Mouse (Mus musculus) lung, postnatal 0 days (tissue): ENCODE data around the gene Ttc39a. TPM values are rescaled to one million over a fixed set of nuclear protein-coding genes. Genes with fewer than 3 reads are reported as not detected.

Source experiments
- ATAC-seq: fragments of 200-750 bp; cut with Nextera tagmentation; 2 replicates; pipeline ENCODE4 v1.8.0; 2017; ENCODE audit warnings: moderate library complexity
- DNase-seq: peaks from one replicate; pipeline ENCODE4 v3.0.0-alpha.2; 2016; ENCODE audit warnings: low spot score
- H3K27ac ChIP-seq: fragments of 300-500 bp; sonication (generic); 2 replicates; pipeline ENCODE4 v1.5.1; 2014; ENCODE audit warnings: antibody characterized with exemption, mild to moderate bottlenecking, low read length, mixed read lengths
- H3K27me3 ChIP-seq: fragments of 300-500 bp; sonication (generic); replicated peaks from 2 replicates; pipeline ENCODE4 v1.6.1; 2014; ENCODE audit warnings: low read length, mixed read lengths; ENCODE audit not compliant: insufficient read depth
- H3K36me3 ChIP-seq: fragments of 300-500 bp; sonication (generic); 2 replicates; pipeline ENCODE4 v1.6.1; 2014; ENCODE audit warnings: low read length, mixed read lengths; ENCODE audit not compliant: insufficient read depth
- H3K4me1 ChIP-seq: fragments of 300-500 bp; sonication (generic); 2 replicates; pipeline ENCODE4 v1.6.1; 2014; ENCODE audit warnings: antibody characterized with exemption, low read depth, low read length, mixed read lengths; ENCODE audit not compliant: insufficient read depth
- H3K4me2 ChIP-seq: fragments of 300-500 bp; sonication (generic); replicated peaks from 2 replicates; pipeline ENCODE4 v1.6.1; 2014; ENCODE audit warnings: low read depth, mild to moderate bottlenecking, low read length, moderate library complexity, mixed read lengths
- H3K4me3 ChIP-seq: fragments of 300-500 bp; sonication (generic); 2 replicates; pipeline ENCODE4 v1.5.1; 2014; ENCODE audit warnings: low read depth, low read length
- H3K9ac ChIP-seq: fragments of 300-500 bp; sonication (generic); replicated peaks from 2 replicates; pipeline ENCODE4 v1.6.1; 2014; ENCODE audit warnings: low read depth, mild to moderate bottlenecking
- H3K9me3 ChIP-seq: fragments of 300-500 bp; sonication (generic); 2 replicates; pipeline ENCODE4 v1.6.1; 2016; ENCODE audit warnings: low read length, mixed read lengths
- CTCF ChIP-seq: IDR thresholded peaks from 2 replicates; pipeline ENCODE4 v1.5.1; 2016; ENCODE audit warnings: antibody characterized with exemption, mild to moderate bottlenecking
- EP300 ChIP-seq: IDR thresholded peaks from 2 replicates; pipeline ENCODE4 v1.6.1; 2016; ENCODE audit warnings: antibody characterized with exemption, mild to moderate bottlenecking, control low read depth
- WGBS: fragments of 180-500 bp; shearing (Covaris S2); extraction: QIAGEN DNeasy Blood & Tissue Kit; methylation state at CpG from one replicate; pipeline ENCODE4 v1.1.7; 2014; 5-methylcytosine and 5-hydroxymethylcytosine counted together
- polyA plus RNA-seq: library from polyadenylated mRNA; unstranded; fragments of >200 nt; fragmentation: Nextera tagmentation; extraction: Ambion mirVana; gene quantifications from 2 replicates; pipeline ENCODE4 v1.2.1, GENCODE M21; 2015

Ttc39a gene
- polyA plus RNA-seq, 1 experiment from 2014 or later: 9.3 TPM

DNA sequence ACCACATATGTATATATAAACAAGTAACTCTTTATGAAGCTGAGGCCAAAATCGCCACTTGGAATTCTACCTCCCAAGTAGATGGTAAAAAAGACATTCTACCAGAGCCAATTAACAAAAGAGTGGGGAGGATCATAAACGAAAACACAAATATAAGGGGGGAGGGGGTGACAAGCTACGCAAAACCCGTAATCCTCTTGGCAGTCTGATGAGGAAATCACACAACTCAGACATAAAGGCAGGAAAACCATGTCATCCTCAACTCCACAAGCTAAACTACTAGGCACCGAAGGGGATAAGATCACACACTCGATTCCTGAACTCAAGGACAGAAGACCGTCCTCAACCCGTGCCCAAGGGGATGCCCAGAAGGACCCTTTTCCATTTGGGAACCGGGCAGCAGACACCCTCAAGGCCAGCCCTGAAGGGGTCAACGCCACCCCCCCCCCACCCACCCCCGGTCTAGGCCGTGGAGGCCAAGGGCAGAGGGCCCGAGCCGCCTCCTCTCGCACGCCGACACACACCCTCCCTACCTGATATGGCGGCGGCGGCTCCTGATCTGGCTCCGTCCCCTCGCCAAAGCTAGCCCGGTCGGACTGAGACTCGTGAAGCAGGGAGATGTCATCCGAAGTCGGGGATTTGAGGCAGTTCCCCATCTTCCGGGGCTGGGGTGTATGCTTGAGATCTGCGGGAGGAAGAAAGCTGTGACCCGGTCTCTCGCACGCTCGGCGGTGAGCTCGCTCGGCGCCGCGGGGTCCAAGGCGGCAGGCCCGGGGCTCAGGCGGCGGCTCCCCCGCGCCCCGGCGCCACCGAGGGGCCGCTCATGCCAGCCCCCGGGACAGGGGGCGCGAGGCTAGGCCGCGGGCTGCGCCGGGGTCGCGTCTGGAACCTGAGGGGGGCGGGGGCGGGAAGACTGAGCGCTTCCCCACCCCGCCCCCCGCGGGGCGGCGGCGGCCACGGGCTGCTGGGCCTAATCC, 69.4 kb downstream of the Ttc39a start:
- Histone ChIP-seq H3K27ac (peak overlapping the region; percentile 93), H3K4me1 (peaks cover 4% of the 10 kb centered on the region), H3K9ac (peak overlapping the region; percentile 97), H3K9me3 (no peaks in the 10 kb centered on the region), H3K27me3 (no peaks in the 10 kb centered on the region), H3K4me3 (peak overlapping the region; percentile 98), H3K36me3 (no peaks in the 10 kb centered on the region), H3K4me2 (peak overlapping the region; percentile 70)
- WGBS: under 1% methylated on average over 36 of the region's 68 CpGs
- DNase-seq (peak; percentile 66), ATAC-seq (peak; percentile 70)
- no peak for TF ChIP-seq EP300
- TF ChIP-seq CTCF: no peak

- DNase-seq (peak; percentile 96), ATAC-seq (peak; percentile 99)
- TF ChIP-seq EP300 (no peak), CTCF (peak; percentile 62)
- H3K27me3 ChIP-seq: no peaks in the 10 kb centered on the region
- 0% methylated on average over 37 of the region's 39 CpGs for WGBS
- H3K9ac ChIP-seq: peak overlapping the region; percentile 97
- H3K36me3 ChIP-seq: no peaks in the 10 kb centered on the region
- H3K9me3 ChIP-seq: no peaks in the 10 kb centered on the region
- H3K4me1 ChIP-seq: peaks cover 4% of the 10 kb centered on the region
- H3K27ac ChIP-seq: peak overlapping the region; percentile 93
- peak overlapping the region; percentile 98 for H3K4me3 ChIP-seq
- peak overlapping the region; percentile 70 for H3K4me2 ChIP-seq
These were observed 70.2 kb downstream of the Ttc39a start for GRCm38 (mm10) chr4:109476554-109477014.

DNA sequence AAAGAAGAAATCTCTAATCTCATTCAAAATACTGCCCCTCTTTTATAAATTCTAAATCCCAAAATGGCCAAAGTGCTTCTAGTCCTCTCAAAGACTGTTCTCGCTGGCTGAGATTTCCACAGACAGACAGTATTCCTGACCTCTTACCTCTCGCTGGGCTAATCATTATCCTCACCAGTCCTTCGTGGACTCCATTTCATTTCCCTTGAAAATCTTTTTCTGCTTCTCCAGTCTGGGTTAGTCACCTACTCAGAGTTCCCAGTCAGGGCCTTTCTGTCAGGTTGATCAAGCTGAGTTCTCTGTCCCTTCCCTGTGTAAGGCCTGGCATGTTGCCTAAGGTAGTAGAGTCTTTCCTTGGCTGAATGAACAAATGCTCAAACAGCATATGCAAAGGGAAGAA, 71.0 kb downstream of the Ttc39a start:
- no peak overlapping the region for H3K27ac ChIP-seq
- H3K36me3 ChIP-seq: no peaks in the 10 kb centered on the region
- ATAC-seq: no peak
- no peaks in the 10 kb centered on the region for H3K9me3 ChIP-seq
- no peak for DNase-seq
- WGBS: 85% methylated on average over 3 of the region's 3 CpGs
- H3K9ac ChIP-seq: no peak overlapping the region
- H3K27me3 ChIP-seq: no peaks in the 10 kb centered on the region
- no peak overlapping the region for H3K4me3 ChIP-seq
- TF ChIP-seq EP300 (no peak), CTCF (no peak)
- H3K4me1 ChIP-seq: peaks cover 4% of the 10 kb centered on the region
- H3K4me2 ChIP-seq: no peak overlapping the region

DNA sequence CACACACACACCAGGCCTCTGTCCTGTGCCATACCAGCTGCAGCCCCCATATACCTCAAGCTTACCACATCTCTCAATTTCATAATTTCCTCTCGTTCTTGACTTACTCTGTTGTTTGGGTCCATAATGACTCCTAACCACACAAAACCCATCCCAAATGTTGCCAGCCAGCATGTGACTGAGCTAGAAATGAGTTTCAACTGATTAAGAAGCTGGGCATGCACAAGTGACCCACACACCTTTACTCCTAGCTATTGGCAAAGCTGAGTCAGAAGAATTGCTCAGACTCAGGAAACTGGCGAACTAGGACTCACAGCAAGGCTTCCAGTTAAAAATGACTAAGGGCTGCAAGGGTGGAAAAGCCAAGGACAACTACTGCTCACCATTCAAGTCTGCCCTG, 75.0 kb downstream of the Ttc39a start:
- no peak for DNase-seq
- Histone ChIP-seq H3K4me2 (no peak overlapping the region), H3K9ac (no peak overlapping the region), H3K9me3 (no peaks in the 10 kb centered on the region), H3K27me3 (no peaks in the 10 kb centered on the region), H3K4me1 (no peaks in the 10 kb centered on the region), H3K36me3 (no peaks in the 10 kb centered on the region), H3K4me3 (no peak overlapping the region), H3K27ac (no peak overlapping the region)
- TF ChIP-seq CTCF (no peak), EP300 (no peak)
- WGBS: 81% methylated on average over 2 of the region's 2 CpGs
- ATAC-seq: no peak

DNA sequence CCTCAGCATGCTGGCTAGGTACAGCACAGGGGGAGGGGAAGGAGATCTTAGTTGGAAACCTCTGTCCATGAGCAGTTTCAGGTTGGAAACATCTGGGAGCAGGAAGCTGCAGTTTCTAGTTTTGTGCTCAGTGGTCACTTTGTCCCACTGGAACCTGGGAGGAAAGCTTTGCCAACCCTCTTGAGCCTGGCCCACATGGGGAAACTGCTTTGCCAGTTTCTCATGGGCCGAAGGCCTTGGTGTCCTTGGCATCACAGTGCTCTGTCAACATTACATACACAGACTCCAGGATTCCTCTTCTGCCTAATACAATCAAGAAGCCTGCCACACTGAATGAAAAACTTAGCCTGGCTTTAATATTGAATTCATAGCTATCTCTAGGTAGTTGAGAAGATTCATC, 76.3 kb downstream of the Ttc39a start:
- Histone ChIP-seq H3K4me2 (no peak overlapping the region), H3K27me3 (no peaks in the 10 kb centered on the region), H3K27ac (no peak overlapping the region), H3K4me3 (no peak overlapping the region), H3K4me1 (no peaks in the 10 kb centered on the region), H3K9me3 (no peaks in the 10 kb centered on the region), H3K9ac (no peak overlapping the region), H3K36me3 (no peaks in the 10 kb centered on the region)
- no peak for TF ChIP-seq EP300
- TF ChIP-seq CTCF: no peak
- ATAC-seq (no peak), DNase-seq (no peak)
- 88% methylated on average over 1 of the region's 1 CpGs for WGBS

DNA sequence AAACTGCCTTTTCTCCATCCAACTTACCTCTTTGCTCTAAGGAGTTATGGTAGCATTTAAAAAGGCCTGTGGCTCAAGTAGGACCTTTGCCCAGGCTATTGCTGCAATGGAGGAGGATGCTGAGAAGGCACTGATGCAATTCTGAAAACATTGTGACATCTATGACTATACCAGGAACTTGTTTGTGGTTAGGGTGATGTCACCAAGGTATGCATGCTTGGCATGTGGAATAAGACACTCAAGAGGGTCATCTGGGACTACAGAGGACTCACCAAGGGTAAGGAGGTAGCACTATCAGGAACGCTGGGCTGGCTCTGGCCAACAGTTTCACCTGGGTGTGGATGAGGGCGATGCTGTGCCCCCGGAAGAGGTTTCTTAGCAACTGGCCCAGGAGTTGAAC, 78.2 kb downstream of the Ttc39a start, which contains the start of gene Rnf11:
Gene Rnf11 (minus strand): TSS at position 108 of the 400 bp plus-strand sequence.
- peak; percentile 15; the same call in 1 of the 2 replicates for TF ChIP-seq EP300
- no peak for TF ChIP-seq CTCF
- Histone ChIP-seq H3K9me3 (no peaks in the 10 kb centered on the region), H3K36me3 (no peaks in the 10 kb centered on the region), H3K9ac (no peak within 1 kb of the TSS), H3K4me2 (no peak within 1 kb of the TSS), H3K4me3 (no peak within 1 kb of the TSS), H3K27ac (no peak within 1 kb of the TSS), H3K4me1 (no peaks in the 10 kb centered on the region), H3K27me3 (no peaks in the 10 kb centered on the region)
- DNase-seq (peak; percentile 63), ATAC-seq (peak; percentile 62)
- 55% methylated on average over 3 of the region's 3 CpGs for WGBS
